Mouse (Mus musculus) inflammation-experienced regulatory T-cells, adult 6 months (primary cell): ENCODE data around the gene Hoxb7. TPM values are rescaled to one million over a fixed set of nuclear protein-coding genes. Genes with fewer than 3 reads are reported as not detected.
A peak's percentile ranks its signal among the peaks of the same experiment; 100 is the strongest.

Experiments
- ATAC-seq: one replicate; pipeline ENCODE4 v1.8.0; 2017
- polyA plus RNA-seq, 3 experiments: library from polyadenylated mRNA; unstranded; fragments of 100-300 nt; shearing (Covaris generic); gene quantifications; one replicate each; pipeline ENCODE4 v1.2.1; 2017

Hoxb7 gene
- polyA plus RNA-seq, 3 experiments from 2014 or later, result not detected

DNA sequence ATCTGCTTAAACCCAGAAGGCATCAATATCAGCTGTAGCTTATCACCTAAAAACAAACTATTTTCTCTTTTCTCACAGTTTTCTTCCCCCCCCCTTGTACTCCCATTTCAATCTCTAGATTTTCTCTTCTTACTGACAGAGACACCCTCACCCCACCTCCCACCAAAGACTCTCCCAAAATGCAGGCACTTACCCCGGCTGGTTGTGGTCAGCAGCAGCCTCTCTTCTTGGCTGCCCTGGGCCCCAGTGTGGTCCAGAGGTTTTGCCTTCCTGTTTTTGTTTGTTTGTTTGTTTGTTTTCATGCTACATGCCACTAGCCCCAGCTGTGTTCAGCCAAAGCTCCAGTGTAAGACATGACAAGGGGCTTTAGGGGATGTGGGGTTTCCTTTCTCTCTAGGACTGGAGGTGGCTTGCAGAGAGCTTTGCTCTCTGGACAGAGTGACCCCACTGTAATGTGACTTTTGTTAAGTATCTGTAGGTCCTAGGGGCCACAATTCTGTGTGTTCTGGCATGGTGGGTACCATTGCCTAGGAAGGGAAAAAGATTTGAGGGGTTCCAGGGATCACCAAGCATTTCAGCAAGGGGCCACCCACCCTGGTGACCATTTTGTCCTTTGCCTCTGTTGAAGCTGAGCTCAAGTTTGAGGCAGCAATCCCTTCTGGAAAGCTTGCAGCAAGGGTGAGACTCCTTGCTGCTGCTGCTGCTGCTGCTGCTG lies 18.2 kb upstream of the Hoxb7 start:
- no peak for ATAC-seq

DNA sequence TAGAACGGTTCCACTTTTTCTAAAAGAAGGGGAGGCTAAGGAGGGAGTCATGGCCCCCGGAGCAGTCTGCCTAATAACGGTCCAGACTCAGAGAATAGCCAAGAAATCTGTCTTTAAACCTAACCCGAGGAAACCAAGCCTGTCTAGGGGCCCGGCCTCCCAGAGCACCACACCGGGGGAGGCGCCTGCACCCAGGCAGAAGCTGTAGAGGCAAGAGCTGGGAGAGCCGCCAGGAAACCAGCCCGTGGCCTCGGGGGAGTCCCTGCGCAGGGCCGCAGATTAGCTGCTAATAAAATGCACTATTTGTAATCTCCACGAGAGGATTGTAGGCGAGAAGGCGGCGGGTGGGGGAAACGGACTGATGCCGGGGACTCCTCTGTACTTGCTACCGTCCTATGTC lies 16.6 kb upstream of the Hoxb7 start:
- ATAC-seq, result peak; percentile 78

DNA sequence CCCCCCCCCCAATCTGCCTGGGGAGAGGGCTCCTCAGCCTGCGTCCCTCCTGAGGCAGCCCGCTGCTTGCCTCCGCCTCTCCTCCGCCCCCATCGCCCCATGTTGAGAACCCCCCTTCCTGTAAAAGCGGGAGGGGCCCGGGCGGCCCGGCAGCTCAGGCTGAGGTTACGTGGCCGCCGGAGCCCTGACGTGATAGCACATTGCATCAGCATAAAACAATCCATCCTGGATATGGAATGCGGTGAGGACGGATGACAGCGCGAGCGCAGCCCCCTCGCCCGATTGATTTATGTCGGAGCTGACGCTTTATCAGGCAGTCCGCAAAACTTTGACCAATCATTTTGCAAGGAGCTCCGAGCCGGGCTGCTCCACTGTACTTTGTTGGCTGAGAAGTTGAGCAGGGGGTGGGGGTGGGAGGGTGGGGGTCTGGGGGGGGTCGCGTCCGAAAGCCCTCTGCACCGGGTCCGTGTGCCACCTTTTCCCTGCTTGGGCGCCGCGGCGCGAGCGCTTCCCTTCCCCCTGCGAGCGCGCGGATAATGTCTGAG lies 15.4 kb upstream of the Hoxb7 start, which contains the start of gene Hoxb9:
TSS of gene Hoxb9 (plus strand) at position 462 of the 545 bp plus-strand sequence.
- ATAC-seq, result peak; percentile 46

GRCm38 (mm10) chr11:96271541-96272011 lies 14.8 kb upstream of the Hoxb7 start:
- ATAC-seq, result peak; percentile 23

- ATAC-seq, result no peak
Observed at GRCm38 (mm10) chr11:96272024-96272921, 14.2 kb upstream of the Hoxb7 start.

DNA sequence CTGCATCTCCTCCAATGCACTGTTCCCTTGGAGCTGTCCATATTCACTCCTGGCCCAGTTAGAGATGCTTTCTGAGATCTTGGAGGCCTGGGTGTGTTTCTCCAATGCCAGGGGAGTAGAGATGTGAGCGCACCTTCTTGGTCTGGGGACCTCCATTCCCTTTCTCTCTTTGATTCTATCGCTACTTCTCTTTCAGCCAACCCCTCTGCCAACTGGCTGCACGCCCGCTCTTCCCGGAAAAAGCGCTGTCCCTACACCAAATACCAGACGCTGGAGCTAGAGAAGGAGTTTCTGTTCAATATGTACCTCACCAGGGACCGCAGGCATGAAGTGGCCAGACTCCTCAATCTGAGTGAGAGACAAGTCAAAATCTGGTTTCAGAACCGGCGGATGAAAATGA lies 12.0 kb upstream of the Hoxb7 start:
- no peak for ATAC-seq

DNA sequence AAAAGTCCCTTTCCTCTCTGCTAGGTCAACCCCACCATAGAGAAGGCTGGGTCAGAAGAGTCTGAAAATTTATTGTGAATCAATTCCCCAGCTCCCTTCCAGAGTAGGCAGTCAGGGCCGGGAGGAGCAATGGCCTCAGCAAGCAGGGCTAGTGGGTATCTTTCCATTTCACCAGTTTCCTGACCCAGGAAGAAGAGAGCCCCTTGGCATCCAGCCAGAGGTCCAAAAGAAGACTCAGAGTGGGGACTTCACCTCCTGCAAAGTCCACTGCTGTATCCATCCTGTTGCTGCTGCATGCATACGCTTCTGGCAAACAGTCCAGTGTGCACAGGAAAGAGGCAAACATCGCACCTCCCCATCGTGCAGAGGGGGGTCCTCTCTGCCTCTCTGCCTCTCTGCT lies 10.5 kb upstream of the Hoxb7 start:
- no peak for ATAC-seq

GRCm38 (mm10) chr11:96277151-96278044 lies 9.0 kb upstream of the Hoxb7 start:
- no peak for ATAC-seq

- ATAC-seq, result peak; percentile 16
Observed at GRCm38 (mm10) chr11:96278324-96278723, 8.1 kb upstream of the Hoxb7 start.

GRCm38 (mm10) chr11:96278773-96279172 lies 7.7 kb upstream of the Hoxb7 start:
- ATAC-seq, result peak; percentile 81

DNA sequence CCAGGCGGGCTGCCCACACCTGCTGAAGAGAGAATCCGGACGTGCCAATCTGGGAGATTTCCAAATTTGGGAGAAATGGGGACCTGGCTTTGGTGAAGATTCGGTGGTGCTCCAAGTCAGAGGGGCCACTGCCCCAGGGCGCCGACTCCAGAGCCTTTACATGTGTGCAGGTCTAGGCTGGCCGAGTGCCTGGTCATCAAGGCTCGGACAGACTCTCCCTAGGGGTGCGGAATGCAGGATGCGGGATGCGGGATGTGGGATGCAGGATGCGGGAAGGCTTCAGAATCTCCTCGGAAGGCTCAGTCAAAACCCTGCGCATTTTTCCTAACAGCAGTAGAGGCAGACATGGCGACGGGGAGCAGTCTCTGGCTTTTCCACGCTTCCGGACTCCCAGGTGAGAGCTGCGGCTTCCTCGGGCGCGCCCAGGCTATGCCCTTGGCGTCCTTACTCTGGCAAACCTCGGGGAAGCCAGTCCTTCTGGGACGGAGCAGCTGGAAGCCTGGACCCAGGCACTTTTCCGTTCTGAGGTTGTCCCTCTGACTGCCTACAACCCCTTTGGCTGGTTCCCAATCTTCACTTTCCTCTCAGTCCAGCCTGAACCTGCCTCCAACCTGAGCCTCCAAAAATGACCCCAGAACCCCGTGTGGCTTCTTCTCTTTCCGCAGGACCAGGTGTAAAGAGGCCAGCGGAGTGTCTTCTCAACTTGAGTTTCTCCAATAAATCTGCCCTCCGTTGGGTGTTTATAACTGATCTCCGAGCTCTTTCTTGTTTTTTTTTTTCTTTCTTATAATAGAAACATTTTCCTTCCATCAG lies 6.8 kb upstream of the Hoxb7 start:
- no peak for ATAC-seq

DNA sequence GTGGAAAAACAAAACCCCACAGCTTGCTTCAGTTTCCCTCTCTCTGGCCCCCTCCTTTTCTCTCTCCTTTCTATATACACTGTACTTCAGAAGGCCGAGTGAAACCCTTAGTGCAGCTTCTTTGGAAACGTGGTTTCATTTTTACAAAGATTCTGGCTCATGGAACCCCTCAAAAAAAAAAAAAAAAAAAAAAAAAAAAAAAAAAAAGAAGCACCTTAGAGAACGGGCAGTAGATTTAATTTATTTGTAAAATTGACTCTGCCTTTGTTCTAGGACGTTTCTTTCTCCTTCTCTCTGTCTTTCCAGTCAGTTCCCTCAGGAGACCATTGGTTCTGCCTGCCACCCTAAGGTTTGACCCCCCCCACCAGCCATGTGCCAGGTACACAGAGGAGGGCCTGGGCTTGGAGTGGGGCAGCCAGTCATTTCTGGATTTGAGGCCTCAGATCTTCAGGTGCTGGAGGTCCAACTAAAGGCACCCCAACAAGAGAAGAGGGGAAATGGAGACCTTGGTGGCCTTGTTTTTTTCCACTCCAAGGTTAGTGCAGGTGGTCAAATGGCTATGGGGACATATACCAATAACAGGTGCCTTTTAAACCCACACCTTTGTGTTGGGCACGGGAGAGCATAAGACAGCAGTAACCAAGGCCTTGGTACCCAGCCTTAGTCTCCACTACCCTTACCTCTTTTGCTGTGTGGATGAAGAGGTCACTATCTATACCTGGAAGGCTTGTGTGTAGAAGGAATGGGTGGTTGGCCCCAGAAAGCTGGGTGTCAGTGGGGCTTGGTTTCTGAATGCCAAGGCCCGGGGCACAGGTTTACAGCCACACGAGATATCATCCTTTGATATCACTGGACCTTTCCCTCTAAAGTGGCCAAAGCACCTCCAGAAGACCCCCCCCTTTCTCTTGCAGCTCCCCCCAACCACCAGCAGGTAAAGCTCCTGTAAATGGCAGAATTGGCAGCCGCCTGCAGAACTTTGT lies 5.7 kb upstream of the Hoxb7 start:
- no peak for ATAC-seq

- ATAC-seq, result no peak
Observed at GRCm38 (mm10) chr11:96281396-96281795, 5.0 kb upstream of the Hoxb7 start.

DNA sequence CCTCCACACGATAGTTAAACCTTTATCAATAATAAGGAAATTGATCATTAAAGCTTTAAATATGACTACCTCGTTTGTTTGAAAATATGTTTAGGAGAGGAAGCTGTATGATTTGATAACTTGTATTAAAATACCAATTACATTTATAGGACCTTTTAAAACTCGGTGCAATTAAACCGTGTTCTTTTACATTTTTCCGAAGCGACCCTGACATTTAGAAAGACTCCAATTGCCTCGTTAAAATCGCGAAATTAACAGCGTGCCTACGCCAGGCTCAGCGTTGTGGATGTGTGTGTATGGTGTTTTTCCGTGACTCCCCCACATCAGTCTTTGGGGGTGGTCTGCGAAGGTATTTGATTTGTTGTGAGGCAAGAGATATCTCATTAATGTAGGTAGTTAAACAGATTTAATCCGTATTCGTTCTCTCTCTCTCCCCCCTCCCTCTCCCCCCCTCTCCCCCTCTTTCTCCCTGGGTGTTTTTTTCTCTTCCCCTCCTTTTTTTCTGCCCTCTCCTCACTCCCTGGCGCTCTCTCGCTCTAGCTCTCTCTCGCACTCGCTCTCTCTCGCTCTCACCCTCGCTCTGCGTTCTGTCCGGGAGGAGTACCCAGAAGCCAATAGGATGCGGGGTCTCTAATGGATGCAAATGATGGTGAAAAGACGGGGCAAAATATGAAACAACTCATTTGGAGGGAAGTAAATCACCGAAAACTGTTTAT lies 4.4 kb upstream of the Hoxb7 start, which contains the start of gene Hoxb8:
TSS of gene Hoxb8 (plus strand) at position 51 of the 716 bp plus-strand sequence.
- no peak for ATAC-seq

DNA sequence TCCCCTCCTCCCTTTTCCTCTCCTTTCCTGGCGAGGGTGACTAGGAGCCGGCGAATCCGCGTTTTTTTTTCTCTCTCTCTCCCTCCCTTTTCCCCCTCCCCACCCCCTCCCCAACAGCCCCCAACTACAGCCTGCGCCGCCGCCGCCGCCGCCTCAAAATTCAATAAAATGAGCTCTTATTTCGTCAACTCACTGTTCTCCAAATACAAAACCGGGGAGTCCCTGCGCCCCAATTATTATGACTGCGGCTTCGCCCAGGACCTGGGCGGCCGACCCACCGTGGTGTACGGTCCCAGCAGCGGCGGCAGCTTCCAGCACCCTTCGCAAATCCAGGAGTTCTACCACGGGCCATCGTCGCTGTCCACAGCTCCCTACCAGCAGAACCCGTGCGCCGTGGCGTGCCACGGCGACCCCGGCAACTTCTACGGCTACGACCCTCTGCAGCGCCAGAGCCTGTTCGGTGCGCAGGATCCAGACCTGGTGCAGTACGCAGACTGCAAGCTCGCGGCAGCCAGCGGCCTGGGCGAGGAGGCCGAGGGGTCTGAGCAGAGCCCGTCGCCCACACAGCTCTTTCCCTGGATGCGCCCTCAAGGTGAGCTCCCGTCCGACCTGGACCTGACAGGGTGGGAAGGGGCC lies 3.5 kb upstream of the Hoxb7 start:
- ATAC-seq, result no peak

DNA sequence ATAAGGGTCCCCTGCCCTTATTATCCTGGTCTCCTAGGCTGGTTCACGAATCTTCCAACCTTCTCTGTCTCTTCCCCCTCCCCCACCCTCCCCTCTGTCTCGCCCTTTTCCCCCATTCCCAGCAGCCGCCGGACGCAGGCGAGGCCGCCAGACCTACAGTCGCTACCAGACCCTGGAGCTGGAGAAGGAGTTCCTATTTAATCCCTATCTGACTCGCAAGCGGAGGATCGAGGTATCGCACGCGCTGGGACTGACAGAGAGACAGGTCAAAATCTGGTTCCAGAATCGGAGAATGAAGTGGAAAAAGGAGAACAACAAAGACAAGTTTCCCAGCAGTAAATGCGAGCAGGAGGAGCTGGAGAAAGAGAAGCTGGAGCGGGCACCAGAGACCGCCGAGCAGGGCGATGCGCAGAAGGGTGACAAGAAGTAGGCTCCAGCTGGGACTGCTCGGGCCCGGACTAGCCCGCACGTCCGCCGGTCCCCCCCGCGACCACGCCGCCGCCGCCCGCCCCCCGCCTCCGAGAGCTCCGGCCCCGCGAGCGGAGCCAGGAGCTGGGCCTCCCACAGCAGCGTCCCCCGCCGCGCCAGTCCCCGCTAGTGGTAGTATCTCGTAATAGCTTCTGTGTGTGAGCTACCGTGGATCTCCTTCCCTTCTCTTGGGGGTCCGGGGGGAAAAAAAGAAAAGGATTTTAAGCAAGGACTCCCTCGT lies 2.2 kb upstream of the Hoxb7 start:
- ATAC-seq, result peak; percentile 76

- ATAC-seq, result peak; percentile 24
Observed at GRCm38 (mm10) chr11:96284774-96285734, 1.4 kb upstream of the Hoxb7 start.
